Mouse (Mus musculus): Measurements from ENCODE around the gene Prss30.
A peak's percentile ranks its signal among the peaks of the same experiment; 100 is the strongest.
"Not testable (repeated sequence)": the region's sequence is repeated elsewhere in the genome, so short reads cannot be mapped to it uniquely, and the experiment has no call there.

Gene Prss30

GRCm38 (mm10) chr17:23982912-23983311, 2.5 kb upstream of the Prss30 start:
- peak; percentile 14 for DNase-seq

GRCm38 (mm10) chr17:23979471-23979870, 895 bp downstream of the Prss30 start:
- no peak for DNase-seq

GRCm38 (mm10) chr17:23976665-23977064, 3.7 kb downstream of the Prss30 start:
- DNase-seq, result no peak

- DNase-seq, result no peak
Measured at GRCm38 (mm10) chr17:23971315-23971714, 9.1 kb downstream of the Prss30 start.

- peak; percentile 73 for DNase-seq
Measured at GRCm38 (mm10) chr17:23969231-23969630, 11.1 kb downstream of the Prss30 start.

GRCm38 (mm10) chr17:23968780-23969179, 11.6 kb downstream of the Prss30 start:
- no peak for DNase-seq

GRCm38 (mm10) chr17:23966658-23967401, 13.5 kb downstream of the Prss30 start:
- no peak for DNase-seq

- no peak for DNase-seq
Measured at GRCm38 (mm10) chr17:23965805-23966425, 14.5 kb downstream of the Prss30 start.

- DNase-seq, result no peak
Measured at GRCm38 (mm10) chr17:23961573-23962122, 18.7 kb downstream of the Prss30 start.

- DNase-seq, result peak; percentile 90
Measured at GRCm38 (mm10) chr17:23960084-23960738, 20.2 kb downstream of the Prss30 start.

- no peak for DNase-seq
Measured at GRCm38 (mm10) chr17:23955174-23955573, 25.2 kb downstream of the Prss30 start, which contains the start of gene Sbpl. Sbpl (minus strand) TSS chr17:23955274.

- DNase-seq, result not testable (repeated sequence)
Measured at GRCm38 (mm10) chr17:23950828-23951227, 29.5 kb downstream of the Prss30 start.

GRCm38 (mm10) chr17:23949068-23949467, 31.3 kb downstream of the Prss30 start:
- no peak for DNase-seq

- DNase-seq, result not testable (repeated sequence)
Measured at GRCm38 (mm10) chr17:23947486-23947885, 32.9 kb downstream of the Prss30 start.

GRCm38 (mm10) chr17:23941372-23941771, 39.0 kb downstream of the Prss30 start, which contains the start of gene Sbp:
Sbp (plus strand) TSS chr17:23941672.
- no peak for DNase-seq

GRCm38 (mm10) chr17:23931157-23931556, 49.2 kb downstream of the Prss30 start:
- DNase-seq, result no peak

GRCm38 (mm10) chr17:23925090-23925493, 55.3 kb downstream of the Prss30 start:
- DNase-seq, result peak; percentile 81

GRCm38 (mm10) chr17:23924531-23925007, 55.8 kb downstream of the Prss30 start:
- peak; percentile 94 for DNase-seq
